Mouse (Mus musculus): ENCODE measurements around the gene Trmt1. TPM values are rescaled to one million over a fixed set of nuclear protein-coding genes. Genes with fewer than 3 reads are reported as not detected.

The Trmt1 gene
- total and polyA plus RNA-seq, 2 experiments = 20.7 to 58.6 TPM

GRCm38 (mm10) chr8:84734680-84735079 lies 48.6 kb downstream of the Trmt1 start:
- Histone ChIP-seq H3K4me3 (ENCODE audit: insufficient read depth, low read depth, low read length) (no peak overlapping the region), H3K79me2 (ENCODE audit: control insufficient read depth, insufficient read depth, low read length) (peaks cover 49% of the 10 kb centered on the region), H3K4me1 (ENCODE audit: control insufficient read depth, insufficient read depth, low read length) (peaks cover 20% of the 10 kb centered on the region), H3K27me3 (ENCODE audit: control insufficient read depth, insufficient read depth, low read length) (no peaks in the 10 kb centered on the region), H3K27ac (replicated peaks; ENCODE audit: insufficient read depth, low read depth, low read length) (no peak overlapping the region), H3K36me3 (ENCODE audit: control insufficient read depth, insufficient read depth, low read length) (no peaks in the 10 kb centered on the region), H3K9ac (ENCODE audit: low read depth, low read length) (no peak overlapping the region)
- no peak for DNase-seq (ENCODE audit: extremely low read depth, low read depth, low spot score)
- WGBS = 66% methylated on average over 2 of the region's 2 CpGs
- no peak for TF ChIP-seq CTCF (IDR thresholded peaks at IDR 0.05; ENCODE audit: low read depth, low read length)
- no peak for TF ChIP-seq POLR2A (IDR thresholded peaks at IDR 0.05; ENCODE audit: extremely low read depth, insufficient read depth, low read length)

- 71% methylated on average over 2 of the region's 2 CpGs for WGBS
- Histone ChIP-seq H3K79me2 (ENCODE audit: control insufficient read depth, insufficient read depth, low read length) (peaks cover 49% of the 10 kb centered on the region), H3K27ac (replicated peaks; ENCODE audit: insufficient read depth, low read depth, low read length) (no peak overlapping the region), H3K4me1 (ENCODE audit: control insufficient read depth, insufficient read depth, low read length) (peaks cover 16% of the 10 kb centered on the region), H3K27me3 (ENCODE audit: control insufficient read depth, insufficient read depth, low read length) (no peaks in the 10 kb centered on the region), H3K9ac (ENCODE audit: low read depth, low read length) (no peak overlapping the region), H3K4me3 (ENCODE audit: insufficient read depth, low read depth, low read length) (no peak overlapping the region), H3K36me3 (ENCODE audit: control insufficient read depth, insufficient read depth, low read length) (no peaks in the 10 kb centered on the region)
- no peak for TF ChIP-seq POLR2A (IDR thresholded peaks at IDR 0.05; ENCODE audit: extremely low read depth, insufficient read depth, low read length)
- no peak for TF ChIP-seq CTCF (IDR thresholded peaks at IDR 0.05; ENCODE audit: low read depth, low read length)
- no peak for DNase-seq (ENCODE audit: extremely low read depth, low read depth, low spot score)
Measured at GRCm38 (mm10) chr8:84735597-84735996, 49.5 kb downstream of the Trmt1 start.

DNA sequence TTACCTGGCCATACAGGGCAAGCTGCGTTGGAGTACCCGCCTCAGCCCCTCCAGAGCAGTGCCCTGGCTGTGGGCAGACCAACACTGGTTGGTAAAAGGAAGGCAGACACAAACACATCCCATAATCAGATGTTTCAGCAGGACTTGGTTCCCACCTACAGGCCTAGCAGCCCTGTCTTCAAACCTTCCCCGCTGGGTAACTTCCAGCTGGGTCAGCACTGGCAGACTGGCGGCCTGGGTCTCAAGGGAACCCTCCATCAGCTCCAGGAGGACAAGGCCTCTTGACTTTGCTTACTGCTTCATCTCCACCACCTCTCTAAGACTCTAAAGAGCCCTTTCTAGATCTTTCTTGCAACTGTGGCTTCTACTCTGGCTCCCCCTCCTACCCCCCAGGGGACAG lies 50.4 kb downstream of the Trmt1 start:
- Histone ChIP-seq H3K27ac (replicated peaks; ENCODE audit: insufficient read depth, low read depth, low read length) (no peak overlapping the region), H3K79me2 (ENCODE audit: control insufficient read depth, insufficient read depth, low read length) (peaks cover 49% of the 10 kb centered on the region), H3K36me3 (ENCODE audit: control insufficient read depth, insufficient read depth, low read length) (no peaks in the 10 kb centered on the region), H3K4me3 (ENCODE audit: insufficient read depth, low read depth, low read length) (no peak overlapping the region), H3K9ac (ENCODE audit: low read depth, low read length) (no peak overlapping the region), H3K27me3 (ENCODE audit: control insufficient read depth, insufficient read depth, low read length) (no peaks in the 10 kb centered on the region), H3K4me1 (ENCODE audit: control insufficient read depth, insufficient read depth, low read length) (peaks cover 19% of the 10 kb centered on the region)
- no peak for DNase-seq (ENCODE audit: extremely low read depth, low read depth, low spot score)
- WGBS = 98% methylated on average over 4 of the region's 4 CpGs
- TF ChIP-seq CTCF (IDR thresholded peaks at IDR 0.05; ENCODE audit: low read depth, low read length) (no peak), POLR2A (IDR thresholded peaks at IDR 0.05; ENCODE audit: extremely low read depth, insufficient read depth, low read length) (no peak)

DNA sequence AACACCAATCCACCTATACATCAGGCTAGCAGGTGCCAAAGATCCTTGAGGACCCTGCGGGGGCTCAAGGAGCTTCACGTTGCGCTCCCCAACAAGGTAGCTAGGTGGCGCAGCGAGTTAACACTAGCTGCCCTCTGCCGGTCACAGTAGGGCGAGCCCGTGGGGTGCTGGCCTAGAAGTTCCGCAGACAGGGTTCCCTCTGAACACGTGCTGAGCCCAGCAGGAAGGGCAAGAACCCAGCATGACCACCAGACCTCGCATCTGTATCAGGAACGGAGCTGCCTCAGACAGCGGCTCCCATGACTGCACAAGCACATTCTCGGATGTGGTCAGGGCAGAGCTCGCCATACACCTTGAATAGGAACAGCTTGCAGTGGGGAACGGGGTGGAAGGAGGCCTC lies 51.5 kb downstream of the Trmt1 start:
- peak; percentile 53 for DNase-seq (ENCODE audit: extremely low read depth, low read depth, low spot score)
- Histone ChIP-seq H3K79me2 (ENCODE audit: control insufficient read depth, insufficient read depth, low read length) (peaks cover 55% of the 10 kb centered on the region), H3K36me3 (ENCODE audit: control insufficient read depth, insufficient read depth, low read length) (no peaks in the 10 kb centered on the region), H3K4me1 (ENCODE audit: control insufficient read depth, insufficient read depth, low read length) (peaks cover 10% of the 10 kb centered on the region), H3K27me3 (ENCODE audit: control insufficient read depth, insufficient read depth, low read length) (no peaks in the 10 kb centered on the region), H3K4me3 (ENCODE audit: insufficient read depth, low read depth, low read length) (no peak overlapping the region), H3K9ac (ENCODE audit: low read depth, low read length) (peak overlapping the region; percentile 30), H3K27ac (replicated peaks; ENCODE audit: insufficient read depth, low read depth, low read length) (no peak overlapping the region)
- TF ChIP-seq POLR2A (IDR thresholded peaks at IDR 0.05; ENCODE audit: extremely low read depth, insufficient read depth, low read length) (no peak), CTCF (IDR thresholded peaks at IDR 0.05; ENCODE audit: low read depth, low read length) (peak; percentile 99)
- 20% methylated on average over 16 of the region's 16 CpGs for whole genome bisulfite sequencing

DNA sequence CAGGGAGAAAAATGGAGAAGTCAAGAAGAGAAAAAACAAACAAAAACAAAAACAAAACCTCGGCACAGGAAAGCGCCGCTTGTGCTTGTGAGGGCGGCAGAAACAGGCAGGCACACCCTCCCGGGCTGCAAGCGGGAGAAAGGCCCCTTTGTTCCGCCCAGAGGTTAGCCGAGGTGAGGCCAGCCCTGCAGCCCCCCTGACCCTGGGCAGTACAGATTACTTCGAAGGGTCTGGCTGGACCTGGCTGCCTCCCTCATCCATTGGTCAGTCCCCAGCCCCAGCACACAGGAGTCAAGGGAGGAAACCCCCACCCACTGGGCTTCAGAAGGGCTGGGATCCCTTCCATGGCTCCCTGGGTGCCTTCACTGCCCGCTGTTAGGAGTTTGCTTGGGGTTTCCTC lies 52.2 kb downstream of the Trmt1 start:
- Histone ChIP-seq H3K27ac (replicated peaks; ENCODE audit: insufficient read depth, low read depth, low read length) (no peak overlapping the region), H3K79me2 (ENCODE audit: control insufficient read depth, insufficient read depth, low read length) (peaks cover 55% of the 10 kb centered on the region), H3K36me3 (ENCODE audit: control insufficient read depth, insufficient read depth, low read length) (no peaks in the 10 kb centered on the region), H3K4me3 (ENCODE audit: insufficient read depth, low read depth, low read length) (no peak overlapping the region), H3K27me3 (ENCODE audit: control insufficient read depth, insufficient read depth, low read length) (no peaks in the 10 kb centered on the region), H3K4me1 (ENCODE audit: control insufficient read depth, insufficient read depth, low read length) (peaks cover 8% of the 10 kb centered on the region), H3K9ac (ENCODE audit: low read depth, low read length) (no peak overlapping the region)
- 71% methylated on average over 10 of the region's 10 CpGs for WGBS
- no peak for TF ChIP-seq CTCF (IDR thresholded peaks at IDR 0.05; ENCODE audit: low read depth, low read length)
- no peak for TF ChIP-seq POLR2A (IDR thresholded peaks at IDR 0.05; ENCODE audit: extremely low read depth, insufficient read depth, low read length)
- DNase-seq (ENCODE audit: extremely low read depth, low read depth, low spot score) = no peak

GRCm38 (mm10) chr8:84738715-84739400 lies 52.8 kb downstream of the Trmt1 start:
- Histone ChIP-seq H3K27me3 (ENCODE audit: control insufficient read depth, insufficient read depth, low read length) (no peaks in the 10 kb centered on the region), H3K4me3 (ENCODE audit: insufficient read depth, low read depth, low read length) (no peak overlapping the region), H3K79me2 (ENCODE audit: control insufficient read depth, insufficient read depth, low read length) (peaks cover 56% of the 10 kb centered on the region), H3K27ac (replicated peaks; ENCODE audit: insufficient read depth, low read depth, low read length) (no peak overlapping the region), H3K36me3 (ENCODE audit: control insufficient read depth, insufficient read depth, low read length) (no peaks in the 10 kb centered on the region), H3K9ac (ENCODE audit: low read depth, low read length) (no peak overlapping the region), H3K4me1 (ENCODE audit: control insufficient read depth, insufficient read depth, low read length) (peaks cover 14% of the 10 kb centered on the region)
- 90% methylated on average over 10 of the region's 10 CpGs for WGBS
- DNase-seq (ENCODE audit: extremely low read depth, low read depth, low spot score) = no peak
- TF ChIP-seq CTCF (IDR thresholded peaks at IDR 0.05; ENCODE audit: low read depth, low read length) = no peak
- no peak for TF ChIP-seq POLR2A (IDR thresholded peaks at IDR 0.05; ENCODE audit: extremely low read depth, insufficient read depth, low read length)
